Mouse (Mus musculus): ENCODE data around the gene Vmn2r116.
"Not testable (repeated sequence)": the region's sequence is repeated elsewhere in the genome, so short reads cannot be mapped to it uniquely, and the experiment has no call there.

The Vmn2r116 gene

GRCm38 (mm10) chr17:23384304-23384703 is at the start of gene Vmn2r116:
Gene Vmn2r116, plus strand, starts transcription at chr17:23384604.
- DNase-seq (ENCODE audit: low spot score): not testable (repeated sequence)

- not testable (repeated sequence) for DNase-seq (ENCODE audit: low spot score)
Observed at GRCm38 (mm10) chr17:23343441-23343840, 41.0 kb upstream of the Vmn2r116 start, which contains the start of gene Vmn2r115. Gene Vmn2r115, plus strand, starts transcription at chr17:23343741.

DNA sequence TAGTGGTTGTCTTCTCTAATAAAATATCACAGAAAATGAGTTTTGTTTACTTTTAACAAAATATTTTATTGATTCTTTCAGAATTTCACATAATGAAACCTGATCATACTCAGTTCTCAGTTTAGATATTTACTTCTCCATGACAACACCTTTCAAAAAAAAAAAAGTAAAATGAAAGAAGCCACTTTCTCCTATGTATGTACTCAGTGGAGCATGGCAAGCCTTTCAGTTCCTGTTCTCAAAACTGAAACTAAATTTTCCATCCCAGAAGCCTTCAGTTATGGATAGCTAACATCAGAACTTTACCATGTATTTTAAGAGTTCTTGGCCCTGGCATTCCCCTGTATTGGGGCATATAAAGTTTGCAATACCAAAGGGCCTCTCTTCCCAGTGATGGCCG is 32.8 kb upstream of the Vmn2r116 start:
- DNase-seq (ENCODE audit: low spot score): no peak

- no peak for DNase-seq (ENCODE audit: low spot score)
Observed at GRCm38 (mm10) chr17:23433150-23433679, 48.8 kb downstream of the Vmn2r116 start.
